Mouse (Mus musculus) heart, embryonic 10.5 days (tissue): ENCODE measurements around the gene E330017A01Rik. TPM values are rescaled to one million over a fixed set of nuclear protein-coding genes. Genes with fewer than 3 reads are reported as not detected.
A peak's percentile ranks its signal among the peaks of the same experiment; 100 is the strongest.

ENCODE experiments used
- DNase-seq: peaks from one replicate; pipeline ENCODE4 v3.0.0-alpha.2; 2017; ENCODE audit warnings: low spot score
- H3K27ac ChIP-seq: fragments of 300-500 bp; sonication (generic); 2 replicates; pipeline ENCODE4 v1.5.1; 2016; ENCODE audit warnings: mild to moderate bottlenecking
- H3K27me3 ChIP-seq: fragments of 300-500 bp; sonication (generic); 2 replicates; pipeline ENCODE4 v1.6.1; 2016; ENCODE audit warnings: mild to moderate bottlenecking; ENCODE audit not compliant: poor library complexity, insufficient read depth, severe bottlenecking
- H3K36me3 ChIP-seq: fragments of 300-500 bp; sonication (generic); 2 replicates; pipeline ENCODE4 v1.6.1; 2016; ENCODE audit warnings: mild to moderate bottlenecking, moderate library complexity
- H3K4me1 ChIP-seq: fragments of 300-500 bp; sonication (generic); 2 replicates; pipeline ENCODE4 v1.6.1; 2016; ENCODE audit warnings: mild to moderate bottlenecking
- H3K4me3 ChIP-seq: fragments of 300-500 bp; sonication (generic); 2 replicates; pipeline ENCODE4 v1.5.1; 2016; ENCODE audit warnings: mild to moderate bottlenecking, moderate library complexity
- H3K9me3 ChIP-seq: fragments of 300-500 bp; sonication (generic); 2 replicates; pipeline ENCODE4 v1.6.1; 2016; ENCODE audit warnings: mild to moderate bottlenecking, moderate library complexity
- WGBS: fragments of 180-500 bp; shearing (Covaris S2); methylation state at CpG from one replicate; pipeline ENCODE4 v1.1.7; 2016; 5-methylcytosine and 5-hydroxymethylcytosine counted together
- polyA plus RNA-seq: library from polyadenylated mRNA; unstranded; fragments of >200 nt; fragmentation: Nextera tagmentation; extraction: Ambion mirVana; gene quantifications from 2 replicates; pipeline ENCODE4 v1.2.1, GENCODE M21; 2016

Gene E330017A01Rik
- polyA plus RNA-seq, 1 experiment from 2014 or later: not detected

GRCm38 (mm10) chr16:58656526-58656925 is 18.0 kb upstream of the E330017A01Rik start:
- no peak overlapping the region for H3K27ac ChIP-seq
- no peak overlapping the region for H3K4me3 ChIP-seq
- no peaks in the 10 kb centered on the region for H3K27me3 ChIP-seq
- DNase-seq: peak; percentile 68
- H3K4me1 ChIP-seq: no peaks in the 10 kb centered on the region
- WGBS: 78% methylated on average over 4 of the region's 4 CpGs
- H3K36me3 ChIP-seq: no peaks in the 10 kb centered on the region
- no peaks in the 10 kb centered on the region for H3K9me3 ChIP-seq

- Histone ChIP-seq H3K36me3 (no peaks in the 10 kb centered on the region), H3K4me3 (no peak overlapping the region), H3K27ac (no peak overlapping the region), H3K9me3 (no peaks in the 10 kb centered on the region), H3K4me1 (no peaks in the 10 kb centered on the region), H3K27me3 (no peaks in the 10 kb centered on the region)
- no peak for DNase-seq
Measured at GRCm38 (mm10) chr16:58655751-58656150, 17.2 kb upstream of the E330017A01Rik start.

GRCm38 (mm10) chr16:58649979-58650378 is 11.4 kb upstream of the E330017A01Rik start:
- Histone ChIP-seq H3K4me3 (no peak overlapping the region), H3K9me3 (no peaks in the 10 kb centered on the region), H3K27ac (no peak overlapping the region), H3K36me3 (no peaks in the 10 kb centered on the region), H3K4me1 (no peaks in the 10 kb centered on the region), H3K27me3 (no peaks in the 10 kb centered on the region)
- WGBS: 94% methylated on average over 10 of the region's 10 CpGs
- no peak for DNase-seq

GRCm38 (mm10) chr16:58638016-58638415 is 523 bp downstream of the E330017A01Rik start:
- H3K9me3 ChIP-seq: no peaks in the 10 kb centered on the region
- H3K27me3 ChIP-seq: no peaks in the 10 kb centered on the region
- no peak overlapping the region for H3K4me3 ChIP-seq
- H3K4me1 ChIP-seq: no peaks in the 10 kb centered on the region
- peak; percentile 64 for DNase-seq
- no peak overlapping the region for H3K27ac ChIP-seq
- WGBS: 85% methylated on average over 7 of the region's 7 CpGs
- no peaks in the 10 kb centered on the region for H3K36me3 ChIP-seq

- DNase-seq: peak; percentile 74
- no peak overlapping the region for H3K27ac ChIP-seq
- no peaks in the 10 kb centered on the region for H3K9me3 ChIP-seq
- no peak overlapping the region for H3K4me3 ChIP-seq
- H3K4me1 ChIP-seq: no peaks in the 10 kb centered on the region
- 79% methylated on average over 4 of the region's 4 CpGs for WGBS
- no peaks in the 10 kb centered on the region for H3K27me3 ChIP-seq
- no peaks in the 10 kb centered on the region for H3K36me3 ChIP-seq
Measured at GRCm38 (mm10) chr16:58637448-58637847, 1.1 kb downstream of the E330017A01Rik start.

- Histone ChIP-seq H3K27me3 (no peaks in the 10 kb centered on the region), H3K4me1 (no peaks in the 10 kb centered on the region), H3K9me3 (no peaks in the 10 kb centered on the region), H3K4me3 (no peak overlapping the region), H3K27ac (no peak overlapping the region), H3K36me3 (no peaks in the 10 kb centered on the region)
- DNase-seq: peak; percentile 31
- WGBS: 68% methylated on average over 2 of the region's 2 CpGs
Measured at GRCm38 (mm10) chr16:58635866-58636265, 2.7 kb downstream of the E330017A01Rik start.

GRCm38 (mm10) chr16:58629736-58630135 is 8.8 kb downstream of the E330017A01Rik start:
- Histone ChIP-seq H3K4me1 (no peaks in the 10 kb centered on the region; the same call in 1 of the 2 replicates), H3K36me3 (no peaks in the 10 kb centered on the region), H3K27ac (no peak overlapping the region), H3K9me3 (no peaks in the 10 kb centered on the region), H3K4me3 (no peak overlapping the region), H3K27me3 (no peaks in the 10 kb centered on the region)
- peak; percentile 72 for DNase-seq
- WGBS: 70% methylated on average over 2 of the region's 2 CpGs

GRCm38 (mm10) chr16:58628968-58629367 is 9.6 kb downstream of the E330017A01Rik start:
- no peaks in the 10 kb centered on the region for H3K9me3 ChIP-seq
- H3K36me3 ChIP-seq: no peaks in the 10 kb centered on the region
- peak; percentile 10 for DNase-seq
- 79% methylated on average over 5 of the region's 5 CpGs for WGBS
- no peak overlapping the region for H3K27ac ChIP-seq
- H3K27me3 ChIP-seq: no peaks in the 10 kb centered on the region
- no peaks in the 10 kb centered on the region; the same call in 1 of the 2 replicates for H3K4me1 ChIP-seq
- H3K4me3 ChIP-seq: no peak overlapping the region

- Histone ChIP-seq H3K36me3 (no peaks in the 10 kb centered on the region), H3K4me1 (no peaks in the 10 kb centered on the region; the same call in 1 of the 2 replicates), H3K9me3 (no peaks in the 10 kb centered on the region), H3K27me3 (no peaks in the 10 kb centered on the region), H3K27ac (no peak overlapping the region; the same call in 1 of the 2 replicates), H3K4me3 (no peak overlapping the region)
- peak; percentile 31 for DNase-seq
- WGBS: 90% methylated on average over 2 of the region's 2 CpGs
Measured at GRCm38 (mm10) chr16:58628336-58628680, 10.2 kb downstream of the E330017A01Rik start.

- DNase-seq: peak; percentile 25
- Histone ChIP-seq H3K4me1 (peaks cover 3% of the 10 kb centered on the region; the same call in 1 of the 2 replicates), H3K27me3 (no peaks in the 10 kb centered on the region), H3K4me3 (no peak overlapping the region), H3K9me3 (no peaks in the 10 kb centered on the region), H3K36me3 (no peaks in the 10 kb centered on the region), H3K27ac (no peak overlapping the region; the same call in 1 of the 2 replicates)
- whole genome bisulfite sequencing: 87% methylated on average over 4 of the region's 4 CpGs
Measured at GRCm38 (mm10) chr16:58627597-58628335, 10.8 kb downstream of the E330017A01Rik start.

- peak; percentile 74 for DNase-seq
Measured at GRCm38 (mm10) chr16:58623944-58624343, 14.6 kb downstream of the E330017A01Rik start.

GRCm38 (mm10) chr16:58623114-58623513 is 15.4 kb downstream of the E330017A01Rik start:
- 62% methylated on average over 4 of the region's 4 CpGs for WGBS
- H3K9me3 ChIP-seq: no peaks in the 10 kb centered on the region

More at GRCm38 (mm10) chr16:58623944-58624343, 14.6 kb downstream of the E330017A01Rik start:
- Histone ChIP-seq H3K9me3 (no peaks in the 10 kb centered on the region), H3K4me1 (peaks cover 3% of the 10 kb centered on the region; the same call in 1 of the 2 replicates), H3K36me3 (no peaks in the 10 kb centered on the region), H3K4me3 (no peak overlapping the region), H3K27me3 (no peaks in the 10 kb centered on the region), H3K27ac (no peak overlapping the region)
- whole genome bisulfite sequencing: 90% methylated on average over 6 of the region's 6 CpGs

GRCm38 (mm10) chr16:58622377-58622776 is 16.2 kb downstream of the E330017A01Rik start:
- Histone ChIP-seq H3K4me3 (no peak overlapping the region), H3K27me3 (no peaks in the 10 kb centered on the region), H3K27ac (no peak overlapping the region), H3K9me3 (no peaks in the 10 kb centered on the region), H3K36me3 (no peaks in the 10 kb centered on the region), H3K4me1 (peaks cover 3% of the 10 kb centered on the region; the same call in 1 of the 2 replicates)
- WGBS: 71% methylated on average over 3 of the region's 3 CpGs
- peak; percentile 9 for DNase-seq

More at GRCm38 (mm10) chr16:58623114-58623513, 15.4 kb downstream of the E330017A01Rik start:
- no peaks in the 10 kb centered on the region for H3K36me3 ChIP-seq
- no peak overlapping the region for H3K27ac ChIP-seq
- DNase-seq: peak; percentile 58
- H3K27me3 ChIP-seq: no peaks in the 10 kb centered on the region
- peaks cover 3% of the 10 kb centered on the region; the same call in 1 of the 2 replicates for H3K4me1 ChIP-seq
- no peak overlapping the region for H3K4me3 ChIP-seq
